Mouse (Mus musculus) kidney, postnatal 10 days (tissue): ENCODE measurements around the gene Adgb.
A peak's percentile ranks its signal among the peaks of the same experiment; 100 is the strongest.

Experiments
- DNase-seq: peaks from one replicate; pipeline ENCODE4 v3.0.0; 2021; ENCODE audit warnings: mixed read lengths

The Adgb gene

GRCm38 (mm10) chr10:10343930-10344329 is 128.2 kb downstream of the Adgb start:
- DNase-seq: no peak

GRCm38 (mm10) chr10:10325560-10325959 is 146.6 kb downstream of the Adgb start:
- DNase-seq: no peak

DNA sequence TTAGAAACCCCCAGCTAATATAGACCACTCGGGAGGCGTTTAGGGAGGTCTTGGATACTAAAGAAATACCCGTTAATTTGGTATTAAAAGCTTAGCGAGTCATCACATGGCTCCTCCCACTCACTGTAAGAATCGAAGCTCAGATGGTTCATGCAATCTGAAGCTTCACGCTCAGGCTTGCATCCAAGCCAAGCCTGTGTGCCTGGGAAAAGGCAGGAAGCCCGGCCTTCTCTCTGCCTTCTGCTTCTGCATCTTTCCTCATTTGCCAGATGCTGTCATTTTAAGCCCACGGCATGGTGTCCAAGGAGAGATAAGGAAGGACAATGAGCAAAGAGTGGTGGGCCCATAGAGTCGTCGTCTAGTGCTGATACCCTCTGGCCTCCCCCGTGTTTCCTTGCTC is 149.2 kb downstream of the Adgb start:
- no peak for DNase-seq

GRCm38 (mm10) chr10:10321119-10321781 is 150.9 kb downstream of the Adgb start:
- DNase-seq: peak; percentile 76

DNA sequence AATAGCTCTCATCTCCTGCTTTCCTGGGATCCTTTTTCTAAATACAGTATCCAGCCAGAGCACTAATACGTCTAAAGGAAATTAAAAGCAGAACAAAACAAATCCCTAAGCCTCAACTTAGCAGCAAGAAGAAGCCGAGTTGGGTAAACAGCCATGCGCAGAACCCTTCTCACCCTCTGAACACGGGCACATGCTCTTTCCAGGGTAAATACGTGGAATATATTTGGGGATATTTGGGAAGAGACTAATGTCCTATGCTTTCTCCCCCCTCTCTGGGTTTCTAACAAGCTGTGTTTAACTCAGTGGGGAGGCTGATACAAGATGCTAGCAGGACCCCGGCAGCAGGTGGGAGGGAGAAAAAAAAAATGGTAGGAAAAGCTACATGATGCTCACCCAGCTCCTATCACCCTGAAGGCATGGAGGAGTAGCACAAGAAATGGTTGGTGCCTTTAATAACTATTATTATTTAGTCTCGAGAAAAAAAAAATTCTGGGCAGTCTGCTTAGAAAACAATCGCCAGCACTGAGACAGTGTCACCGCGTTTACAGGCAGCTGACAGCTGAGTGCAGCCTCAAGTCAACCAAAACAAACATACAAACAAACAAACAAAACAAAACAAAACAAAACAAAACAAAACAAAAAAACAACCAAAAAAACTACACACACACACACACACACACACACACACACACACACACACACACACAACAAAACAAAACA is 151.6 kb downstream of the Adgb start:
- no peak for DNase-seq

- no peak for DNase-seq
These were observed 154.0 kb downstream of the Adgb start for GRCm38 (mm10) chr10:10318086-10318485.

- DNase-seq: no peak
These were observed 156.5 kb downstream of the Adgb start for GRCm38 (mm10) chr10:10315631-10316030.

DNA sequence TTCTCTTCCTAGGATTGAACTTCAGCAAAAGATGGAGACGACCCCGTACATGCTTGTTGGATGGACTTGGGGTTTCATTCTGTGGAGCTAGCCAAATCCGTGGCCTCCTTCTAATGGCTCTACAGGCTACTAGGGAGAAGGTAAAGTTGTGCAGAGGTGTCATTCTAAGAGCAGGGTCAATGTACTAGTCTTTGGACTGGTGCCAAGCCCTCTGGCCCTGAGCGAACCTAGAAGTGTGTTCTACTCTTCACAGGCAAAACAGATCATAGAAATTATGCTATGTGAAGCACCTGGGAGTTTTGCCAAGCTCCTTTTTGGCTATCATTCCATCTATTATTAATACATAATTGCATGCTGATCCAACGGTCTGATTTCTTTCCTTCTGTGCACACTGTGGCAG is 157.6 kb downstream of the Adgb start:
- DNase-seq: peak; percentile 32

DNA sequence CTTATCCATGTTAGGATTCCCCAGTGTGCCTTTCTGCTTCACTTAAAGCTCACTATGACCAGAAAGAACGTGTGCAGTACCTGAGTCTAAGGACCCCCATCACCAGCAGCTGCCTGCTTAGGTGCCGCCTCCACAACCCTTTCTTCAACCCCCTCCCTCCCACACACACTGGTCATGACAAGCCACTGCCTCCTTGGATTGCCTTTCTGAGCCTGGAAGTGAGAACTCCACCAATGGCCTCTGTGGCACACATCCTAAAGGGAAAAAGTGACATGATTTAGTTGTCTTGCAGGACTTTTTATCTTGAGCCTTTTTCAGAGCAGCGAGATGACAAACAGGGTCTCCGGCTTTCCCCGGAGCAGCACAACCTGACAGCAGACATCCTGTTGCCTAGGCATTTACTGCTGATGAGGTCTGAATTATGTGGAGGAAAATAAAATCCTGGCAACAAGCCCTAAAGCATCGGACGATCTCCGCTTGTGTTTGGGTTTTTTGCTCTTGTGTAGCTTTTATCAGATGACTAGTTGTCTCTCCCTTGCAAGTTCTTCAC is 162.2 kb downstream of the Adgb start:
- peak; percentile 33 for DNase-seq

GRCm38 (mm10) chr10:10309056-10309455 is 163.1 kb downstream of the Adgb start:
- DNase-seq: no peak

DNA sequence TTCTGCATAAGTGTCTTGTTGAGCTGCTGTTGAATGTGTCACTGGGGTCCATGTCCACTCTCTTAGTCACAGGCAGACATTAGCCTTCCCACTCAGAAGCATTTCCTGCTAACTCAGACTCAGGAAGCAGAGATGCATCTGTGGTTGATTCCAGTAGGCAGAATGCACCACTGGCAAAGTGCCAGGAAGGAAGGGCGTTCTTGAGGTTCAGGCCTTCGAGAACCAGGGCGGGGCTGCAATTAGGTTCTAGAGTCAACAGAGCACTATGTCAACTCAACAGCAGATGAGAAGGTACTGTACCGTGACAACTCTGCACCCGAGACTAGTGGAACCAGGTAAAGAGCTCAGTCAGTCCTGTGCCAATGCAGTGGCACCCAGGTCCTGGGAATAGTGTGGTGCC is 164.7 kb downstream of the Adgb start:
- DNase-seq: peak; percentile 64

DNA sequence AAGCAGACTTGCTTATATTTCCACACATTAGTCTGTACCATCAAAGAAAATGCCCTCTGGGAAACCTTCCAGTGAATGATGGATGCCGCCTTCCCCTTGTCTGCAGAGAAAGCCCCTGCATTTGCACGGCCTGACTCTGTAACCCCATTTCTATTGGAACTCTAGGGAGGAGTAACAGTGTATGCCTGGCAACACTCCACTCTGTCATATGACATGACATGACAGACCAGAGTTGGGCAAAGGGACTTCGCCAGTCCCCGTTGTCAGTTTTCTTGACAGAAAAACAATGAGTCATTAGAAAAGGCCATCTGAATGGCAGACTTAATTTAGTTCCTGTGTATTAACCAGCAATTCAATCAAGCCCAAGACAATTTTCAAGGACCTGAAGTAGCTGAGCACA is 167.8 kb downstream of the Adgb start:
- DNase-seq: no peak

DNA sequence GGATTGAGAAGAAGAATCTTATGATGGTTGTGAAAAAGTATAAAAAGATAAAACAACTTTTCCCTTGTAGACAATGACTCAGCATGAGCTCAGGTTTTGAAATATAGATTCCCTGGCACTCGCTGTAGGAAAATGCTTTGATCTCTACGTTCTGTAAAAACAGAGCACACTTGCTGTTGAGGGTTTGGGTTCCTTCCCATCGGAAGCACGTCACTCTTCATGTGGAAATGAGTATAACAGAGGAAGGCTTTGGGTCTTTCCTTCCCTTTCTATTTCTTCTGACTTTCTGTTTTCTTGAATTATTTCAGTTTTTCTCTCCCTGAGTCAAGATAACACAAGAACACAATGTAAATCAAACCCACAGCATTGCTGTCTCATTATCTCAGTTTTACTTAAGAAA is 170.4 kb downstream of the Adgb start:
- DNase-seq: no peak

DNA sequence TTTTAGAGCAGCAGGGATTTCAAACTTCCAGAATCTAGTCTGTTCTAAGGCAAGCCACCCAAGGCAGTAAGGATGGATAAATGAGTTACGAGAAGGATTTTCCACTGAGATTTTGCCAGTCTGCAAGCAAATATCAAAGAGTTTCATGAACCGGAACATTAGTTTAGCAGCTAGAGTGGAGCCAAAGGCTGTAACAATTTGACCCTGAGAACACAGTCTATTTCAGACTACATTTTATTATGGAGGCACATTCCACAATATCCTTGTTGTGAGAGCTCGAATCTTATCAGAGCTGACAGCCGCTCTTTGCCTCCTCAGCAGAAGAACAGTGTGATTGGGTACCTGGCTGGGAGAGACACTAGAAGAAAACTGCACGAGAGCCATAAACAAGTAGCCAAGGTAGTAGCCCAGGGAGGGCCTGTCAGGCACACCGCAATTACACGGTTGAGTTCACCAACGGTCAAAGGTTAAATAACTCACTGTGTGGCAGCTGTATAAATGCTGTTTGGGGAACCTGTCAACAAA is 171.1 kb downstream of the Adgb start:
- DNase-seq: peak; percentile 38

DNA sequence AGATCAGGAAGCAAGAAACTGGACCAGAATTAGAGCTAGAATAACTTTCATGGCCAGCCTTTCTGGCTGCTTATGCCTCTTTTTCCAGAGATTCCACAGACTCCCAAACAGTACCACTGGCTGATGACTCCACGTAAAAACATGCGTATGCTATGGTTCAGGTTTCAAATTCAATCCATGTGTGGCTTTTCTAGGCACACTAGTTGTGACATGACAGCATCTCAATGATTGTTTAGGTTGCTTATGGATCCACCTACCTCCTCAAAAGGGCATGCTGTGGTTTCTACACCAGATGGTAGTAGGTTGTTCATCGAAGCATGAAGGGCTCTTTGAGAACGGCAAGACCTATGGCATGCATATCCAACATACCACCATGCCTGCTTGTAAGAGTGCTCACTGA is 172.1 kb downstream of the Adgb start:
- no peak for DNase-seq

GRCm38 (mm10) chr10:10287221-10287867 is 184.8 kb downstream of the Adgb start:
- no peak for DNase-seq
